Mouse (Mus musculus) forebrain, embryonic 11.5 days (tissue): ENCODE data around the gene Gm7145. TPM values are rescaled to one million over a fixed set of nuclear protein-coding genes. Genes with fewer than 3 reads are reported as not detected.
"Not testable (repeated sequence)": the region's sequence is repeated elsewhere in the genome, so short reads cannot be mapped to it uniquely, and the experiment has no call there.

Experiments
- ATAC-seq: fragments of 200-750 bp; cut with Nextera tagmentation; replicated peaks from 2 replicates; pipeline ENCODE4 v1.8.0; 2017; ENCODE audit warnings: moderate TSS enrichment; ENCODE audit not compliant: low FRiP score
- DNase-seq: peaks from one replicate; pipeline ENCODE4 v3.0.0-alpha.2; 2017; ENCODE audit warnings: low spot score
- H3K27ac ChIP-seq: fragments of 300-500 bp; sonication (generic); 2 replicates; pipeline ENCODE4 v1.5.1; 2014; ENCODE audit warnings: low read depth, low read length
- H3K27me3 ChIP-seq: fragments of 300-500 bp; sonication (generic); 2 replicates; pipeline ENCODE4 v1.6.1; 2014; ENCODE audit warnings: mild to moderate bottlenecking, low read length, mixed read lengths; ENCODE audit not compliant: control insufficient read depth, insufficient read depth
- H3K36me3 ChIP-seq: fragments of 300-500 bp; sonication (generic); 2 replicates; pipeline ENCODE4 v1.6.1; 2014; ENCODE audit warnings: mild to moderate bottlenecking, low read length, moderate library complexity, mixed read lengths; ENCODE audit not compliant: control insufficient read depth, insufficient read depth
- H3K4me1 ChIP-seq: fragments of 300-500 bp; sonication (generic); replicated peaks from 2 replicates; pipeline ENCODE4 v1.6.1; 2014; ENCODE audit warnings: low read length, mixed read lengths; ENCODE audit not compliant: control insufficient read depth, insufficient read depth
- H3K4me2 ChIP-seq: fragments of 300-500 bp; sonication (generic); 2 replicates; pipeline ENCODE4 v1.6.1; 2014; ENCODE audit warnings: low read depth, mild to moderate bottlenecking, low read length, moderate library complexity, mixed read lengths; ENCODE audit not compliant: severe bottlenecking
- H3K4me3 ChIP-seq: fragments of 300-500 bp; sonication (generic); 2 replicates; pipeline ENCODE4 v1.5.1; 2014; ENCODE audit warnings: low read depth, low read length
- H3K9ac ChIP-seq: fragments of 300-500 bp; sonication (generic); 2 replicates; pipeline ENCODE4 v1.6.1; 2014; ENCODE audit warnings: low read length
- H3K9me3 ChIP-seq: fragments of 300-500 bp; sonication (generic); 2 replicates; pipeline ENCODE4 v1.6.1; 2016; ENCODE audit warnings: low read length, mixed read lengths; ENCODE audit not compliant: control insufficient read depth
- WGBS: fragments of 180-500 bp; shearing (Covaris S2); extraction: QIAGEN DNeasy Blood & Tissue Kit; methylation state at CpG from one replicate; pipeline ENCODE4 v1.1.7; 2014; 5-methylcytosine and 5-hydroxymethylcytosine counted together
- polyA plus RNA-seq: library from polyadenylated mRNA; unstranded; fragments of >200 nt; fragmentation: Nextera tagmentation; extraction: Ambion mirVana; gene quantifications from 2 replicates; pipeline ENCODE4 v1.2.1, GENCODE M21; 2014

Gm7145 gene
- polyA plus RNA-seq = not detected in 2 replicates

DNA sequence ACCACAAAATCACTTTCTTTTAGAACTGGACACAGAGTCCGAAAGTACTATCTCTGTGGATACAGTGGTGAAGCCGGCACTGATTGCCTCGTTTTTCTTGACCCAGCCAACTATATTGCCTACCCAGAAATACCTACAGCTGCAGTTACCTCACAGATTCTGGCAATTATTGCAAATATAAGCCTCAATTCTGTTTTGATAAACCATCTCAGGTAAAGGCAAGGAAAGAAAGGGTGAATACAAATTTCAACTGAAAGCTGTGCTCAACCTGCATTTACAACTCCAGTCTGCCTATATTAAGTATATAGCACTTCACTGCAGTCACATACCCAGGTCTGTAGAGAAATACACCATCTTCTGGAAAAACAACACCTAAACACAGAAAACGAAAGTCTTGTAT is at the start of gene Gm7145:
Gm7145 (plus strand) TSS at position 301 of the 400 bp plus-strand sequence.
- ATAC-seq = no peak
- H3K9ac ChIP-seq = no peak within 1 kb of the TSS
- no peaks in the 10 kb centered on the region for H3K27me3 ChIP-seq
- H3K27ac ChIP-seq = no peak within 1 kb of the TSS
- no peaks in the 10 kb centered on the region for H3K9me3 ChIP-seq
- no peak within 1 kb of the TSS for H3K4me2 ChIP-seq
- no peaks in the 10 kb centered on the region for H3K36me3 ChIP-seq
- no peak for DNase-seq
- WGBS = 73% methylated on average over 4 of the region's 4 CpGs
- no peaks in the 10 kb centered on the region for H3K4me1 ChIP-seq
- H3K4me3 ChIP-seq = no peak within 1 kb of the TSS

GRCm38 (mm10) chr1:117927715-117928114 is 38.0 kb upstream of the Gm7145 start, which contains the start of gene Gm28168:
Gm28168 (plus strand) TSS chr1:117928015.
- H3K4me3 ChIP-seq, H3K36me3 ChIP-seq, H3K27me3 ChIP-seq, ATAC-seq, H3K4me2 ChIP-seq, H3K9me3 ChIP-seq, DNase-seq, H3K27ac ChIP-seq, H3K9ac ChIP-seq, H3K4me1 ChIP-seq: not testable (repeated sequence)
- 44% methylated on average over 1 of the region's 1 CpGs for WGBS

GRCm38 (mm10) chr1:118003876-118004275 is 38.1 kb downstream of the Gm7145 start:
- DNase-seq, H3K27me3 ChIP-seq, H3K4me2 ChIP-seq, H3K9me3 ChIP-seq, H3K9ac ChIP-seq, H3K36me3 ChIP-seq, H3K27ac ChIP-seq, ATAC-seq, H3K4me1 ChIP-seq, H3K4me3 ChIP-seq: not testable (repeated sequence)

GRCm38 (mm10) chr1:118012736-118013135 is 47.0 kb downstream of the Gm7145 start:
- not testable (repeated sequence) for H3K27ac ChIP-seq, H3K9me3 ChIP-seq, H3K4me3 ChIP-seq, H3K9ac ChIP-seq, H3K27me3 ChIP-seq, ATAC-seq, DNase-seq, H3K4me1 ChIP-seq, H3K36me3 ChIP-seq, H3K4me2 ChIP-seq
- 30% methylated on average over 8 of the region's 8 CpGs for WGBS

Other genes with a start within 250 kb of the Gm7145 start
- not detected in 2 replicates for gene B020011L13Rik, start 184.8 kb upstream of the Gm7145 start, polyA plus RNA-seq
- not detected in 2 replicates for gene Gm28360, start 135.9 kb upstream of the Gm7145 start, polyA plus RNA-seq
- not detected in 2 replicates for gene Gm28168, start 37.9 kb upstream of the Gm7145 start, polyA plus RNA-seq
- gene Gm29106, start 210.6 kb downstream of the Gm7145 start, polyA plus RNA-seq = 0.13 and 0.23 TPM in 2 replicates